Mouse (Mus musculus): Measurements from ENCODE around the gene Alkal2.

GRCm38 (mm10) chr12:30888003-30888402, 3.9 kb downstream of the Alkal2 start:
- no peak for TF ChIP-seq CTCF (IDR thresholded peaks at IDR 0.05; ENCODE audit: control insufficient read depth, insufficient read depth, insufficient read length)
- no peak for TF ChIP-seq USF1 (IDR thresholded peaks at IDR 0.05; ENCODE audit: low read depth)
- TF ChIP-seq MAX (IDR thresholded peaks at IDR 0.05) = no peak
- TF ChIP-seq FOSL1 (IDR thresholded peaks at IDR 0.05; ENCODE audit: insufficient read depth, low read length, poor library complexity, severe bottlenecking) = no peak
- TF ChIP-seq MYOG (IDR thresholded peaks at IDR 0.05; ENCODE audit: control insufficient read depth, extremely low read depth, insufficient read length) = no peak
